Mouse (Mus musculus): ENCODE data around the gene Magoh. TPM values are rescaled to one million over a fixed set of nuclear protein-coding genes. Genes with fewer than 3 reads are reported as not detected.
A peak's percentile ranks its signal among the peaks of the same experiment; 100 is the strongest.

Gene Magoh
- polyA plus RNA-seq, 1 experiment, result 90.0 TPM

- H3K4me2 ChIP-seq (ENCODE audit: low read depth), result peak within 1 kb of the TSS; percentile 99
- H3K79me2 ChIP-seq (ENCODE audit: control insufficient read depth, insufficient read depth), result peaks cover 7% of the 10 kb centered on the region
- peak within 1 kb of the TSS; percentile 63 for H3K4me3 ChIP-seq
- H3K27me3 ChIP-seq (ENCODE audit: control insufficient read depth, insufficient read depth, insufficient read length), result no peaks in the 10 kb centered on the region
- peak in 2 of 3 experiments; percentile 29 to 60 for TF ChIP-seq MYOD1 (IDR thresholded peaks at IDR 0.05; ENCODE audit: control insufficient read depth in 1 of 3, insufficient read length in 2 of 3, low read depth in 2 of 3)
- no peak for TF ChIP-seq E2F4 (IDR thresholded peaks at IDR 0.05; ENCODE audit: insufficient read depth)
- TF ChIP-seq MYOG (IDR thresholded peaks at IDR 0.05; ENCODE audit: control insufficient read depth in 1 of 3, insufficient read depth in 1 of 3, insufficient read length in 2 of 3, low read depth in 2 of 3), result peak in 2 of 3 experiments; percentile 28 to 58
- TF ChIP-seq USF1 (IDR thresholded peaks at IDR 0.05; ENCODE audit: low read depth), result no peak
- TF ChIP-seq CEBPB (IDR thresholded peaks at IDR 0.05; ENCODE audit: insufficient read depth, poor library complexity, severe bottlenecking), result no peak
- peak; percentile 79 for TF ChIP-seq POLR2A (IDR thresholded peaks at IDR 0.05; ENCODE audit: insufficient read length, low read depth)
- TF ChIP-seq SRF (IDR thresholded peaks at IDR 0.05; ENCODE audit: control insufficient read depth, insufficient read length, low read depth), result peak; percentile 20
- TF ChIP-seq POLR2AphosphoS2 (IDR thresholded peaks at IDR 0.05; ENCODE audit: insufficient read length, low read depth), result peak; percentile 88
- no peak for TF ChIP-seq TCF12 (IDR thresholded peaks at IDR 0.05; ENCODE audit: insufficient read depth, poor library complexity, severe bottlenecking)
- no peak for TF ChIP-seq MAX (IDR thresholded peaks at IDR 0.05; ENCODE audit: low read depth)
- no peak for TF ChIP-seq REST (IDR thresholded peaks at IDR 0.05; ENCODE audit: insufficient read depth, insufficient read length)
- TF ChIP-seq TCF3 (IDR thresholded peaks at IDR 0.05; ENCODE audit: insufficient read length, low read depth), result no peak
- H3ac ChIP-seq (ENCODE audit: control insufficient read depth, insufficient read length), result peak within 1 kb of the TSS; percentile 71
- peaks cover 38% of the 10 kb centered on the region for H3K36me3 ChIP-seq (ENCODE audit: control insufficient read depth, insufficient read depth)
These were observed 10.3 kb downstream of the Magoh start, which contains the start of gene 0610037L13Rik for GRCm38 (mm10) chr4:107889731-107890432. Gene 0610037L13Rik (plus strand): TSS chr4:107889813.

GRCm38 (mm10) chr4:107892663-107893062, 13.1 kb downstream of the Magoh start:
- Histone ChIP-seq H3K79me2 (ENCODE audit: control insufficient read depth, insufficient read depth) (peaks cover 7% of the 10 kb centered on the region), H3K4me2 (ENCODE audit: low read depth) (no peak overlapping the region), H3K27me3 (ENCODE audit: control insufficient read depth, insufficient read depth, insufficient read length) (no peaks in the 10 kb centered on the region), H3K4me3 (no peak overlapping the region), H3K36me3 (ENCODE audit: control insufficient read depth, insufficient read depth) (peaks cover 15% of the 10 kb centered on the region), H3ac (ENCODE audit: control insufficient read depth, insufficient read length) (no peak overlapping the region)
- TF ChIP-seq E2F4 (IDR thresholded peaks at IDR 0.05; ENCODE audit: insufficient read depth) (no peak), CEBPB (IDR thresholded peaks at IDR 0.05; ENCODE audit: insufficient read depth, poor library complexity, severe bottlenecking) (no peak), POLR2AphosphoS2 (IDR thresholded peaks at IDR 0.05; ENCODE audit: insufficient read length, low read depth) (no peak), MAX (IDR thresholded peaks at IDR 0.05; ENCODE audit: low read depth) (no peak), MYOG (IDR thresholded peaks at IDR 0.05; ENCODE audit: control insufficient read depth in 1 of 3, insufficient read depth in 1 of 3, insufficient read length in 2 of 3, low read depth in 2 of 3) (no peak), POLR2A (IDR thresholded peaks at IDR 0.05; ENCODE audit: insufficient read length, low read depth) (no peak), TCF3 (IDR thresholded peaks at IDR 0.05; ENCODE audit: insufficient read length, low read depth) (no peak), USF1 (IDR thresholded peaks at IDR 0.05; ENCODE audit: low read depth) (no peak), MYOD1 (IDR thresholded peaks at IDR 0.05; ENCODE audit: control insufficient read depth in 1 of 3, insufficient read length in 2 of 3, low read depth in 2 of 3) (no peak)

- TF ChIP-seq POLR2A (IDR thresholded peaks at IDR 0.05; ENCODE audit: insufficient read length, low read depth), result no peak
- TF ChIP-seq MYOD1 (IDR thresholded peaks at IDR 0.05; ENCODE audit: control insufficient read depth in 1 of 3, insufficient read length in 2 of 3, low read depth in 2 of 3), result no peak
- TF ChIP-seq USF1 (IDR thresholded peaks at IDR 0.05; ENCODE audit: low read depth), result no peak
- no peak for TF ChIP-seq REST (IDR thresholded peaks at IDR 0.05; ENCODE audit: insufficient read depth, insufficient read length)
- TF ChIP-seq TCF12 (IDR thresholded peaks at IDR 0.05; ENCODE audit: insufficient read depth, poor library complexity, severe bottlenecking), result no peak
- no peak for TF ChIP-seq E2F4 (IDR thresholded peaks at IDR 0.05; ENCODE audit: insufficient read depth)
- no peak for TF ChIP-seq MAX (IDR thresholded peaks at IDR 0.05; ENCODE audit: low read depth)
- no peak for TF ChIP-seq SRF (IDR thresholded peaks at IDR 0.05; ENCODE audit: control insufficient read depth, insufficient read length, low read depth)
- no peak for TF ChIP-seq TCF3 (IDR thresholded peaks at IDR 0.05; ENCODE audit: insufficient read length, low read depth)
- no peak for TF ChIP-seq CEBPB (IDR thresholded peaks at IDR 0.05; ENCODE audit: insufficient read depth, poor library complexity, severe bottlenecking)
- TF ChIP-seq POLR2AphosphoS2 (IDR thresholded peaks at IDR 0.05; ENCODE audit: insufficient read length, low read depth), result no peak
- no peak for TF ChIP-seq MYOG (IDR thresholded peaks at IDR 0.05; ENCODE audit: control insufficient read depth in 1 of 3, insufficient read depth in 1 of 3, insufficient read length in 2 of 3, low read depth in 2 of 3)
- H3K27me3 ChIP-seq (ENCODE audit: control insufficient read depth, insufficient read depth, insufficient read length), result no peaks in the 10 kb centered on the region
- no peak overlapping the region for H3K4me3 ChIP-seq
- H3ac ChIP-seq (ENCODE audit: control insufficient read depth, insufficient read length), result no peak overlapping the region
- no peaks in the 10 kb centered on the region for H3K79me2 ChIP-seq (ENCODE audit: control insufficient read depth, insufficient read depth)
- no peak overlapping the region for H3K4me2 ChIP-seq (ENCODE audit: low read depth)
- peaks cover 3% of the 10 kb centered on the region for H3K36me3 ChIP-seq (ENCODE audit: control insufficient read depth, insufficient read depth)
These were observed 19.8 kb downstream of the Magoh start for GRCm38 (mm10) chr4:107899211-107899927.

- Histone ChIP-seq H3ac (ENCODE audit: control insufficient read depth, insufficient read length) (no peak overlapping the region), H3K4me3 (no peak overlapping the region), H3K79me2 (ENCODE audit: control insufficient read depth, insufficient read depth) (no peaks in the 10 kb centered on the region), H3K27me3 (ENCODE audit: control insufficient read depth, insufficient read depth, insufficient read length) (no peaks in the 10 kb centered on the region), H3K36me3 (ENCODE audit: control insufficient read depth, insufficient read depth) (peaks cover 3% of the 10 kb centered on the region), H3K4me2 (ENCODE audit: low read depth) (no peak overlapping the region)
- no peak for TF ChIP-seq MYOD1 (IDR thresholded peaks at IDR 0.05; ENCODE audit: control insufficient read depth in 1 of 3, insufficient read length in 2 of 3, low read depth in 2 of 3)
- TF ChIP-seq POLR2AphosphoS2 (IDR thresholded peaks at IDR 0.05; ENCODE audit: insufficient read length, low read depth), result no peak
- no peak for TF ChIP-seq MAX (IDR thresholded peaks at IDR 0.05; ENCODE audit: low read depth)
- TF ChIP-seq CEBPB (IDR thresholded peaks at IDR 0.05; ENCODE audit: insufficient read depth, poor library complexity, severe bottlenecking), result no peak
- no peak for TF ChIP-seq SRF (IDR thresholded peaks at IDR 0.05; ENCODE audit: control insufficient read depth, insufficient read length, low read depth)
- TF ChIP-seq REST (IDR thresholded peaks at IDR 0.05; ENCODE audit: insufficient read depth, insufficient read length), result no peak
- no peak for TF ChIP-seq E2F4 (IDR thresholded peaks at IDR 0.05; ENCODE audit: insufficient read depth)
- TF ChIP-seq MYOG (IDR thresholded peaks at IDR 0.05; ENCODE audit: control insufficient read depth in 1 of 3, insufficient read depth in 1 of 3, insufficient read length in 2 of 3, low read depth in 2 of 3), result no peak
- no peak for TF ChIP-seq TCF3 (IDR thresholded peaks at IDR 0.05; ENCODE audit: insufficient read length, low read depth)
- no peak for TF ChIP-seq TCF12 (IDR thresholded peaks at IDR 0.05; ENCODE audit: insufficient read depth, poor library complexity, severe bottlenecking)
- no peak for TF ChIP-seq POLR2A (IDR thresholded peaks at IDR 0.05; ENCODE audit: insufficient read length, low read depth)
- no peak for TF ChIP-seq USF1 (IDR thresholded peaks at IDR 0.05; ENCODE audit: low read depth)
These were observed 20.7 kb downstream of the Magoh start for GRCm38 (mm10) chr4:107900206-107900605.

Measured in myocyte (in vitro differentiated cells).